Mouse (Mus musculus) G1E (cell line): ENCODE measurements around the gene Akap13.

Source experiments
- CTCF ChIP-seq: IDR thresholded peaks from 2 replicates; pipeline ENCODE4 v1.5.1; 2012; ENCODE audit warnings: low read depth, low read length, inconsistent platforms, mixed read lengths
- GATA1 ChIP-seq: IDR thresholded peaks from 2 replicates; pipeline ENCODE4 v1.6.1; 2012; ENCODE audit warnings: borderline replicate concordance, low read length, inconsistent platforms, mixed read lengths

DNA sequence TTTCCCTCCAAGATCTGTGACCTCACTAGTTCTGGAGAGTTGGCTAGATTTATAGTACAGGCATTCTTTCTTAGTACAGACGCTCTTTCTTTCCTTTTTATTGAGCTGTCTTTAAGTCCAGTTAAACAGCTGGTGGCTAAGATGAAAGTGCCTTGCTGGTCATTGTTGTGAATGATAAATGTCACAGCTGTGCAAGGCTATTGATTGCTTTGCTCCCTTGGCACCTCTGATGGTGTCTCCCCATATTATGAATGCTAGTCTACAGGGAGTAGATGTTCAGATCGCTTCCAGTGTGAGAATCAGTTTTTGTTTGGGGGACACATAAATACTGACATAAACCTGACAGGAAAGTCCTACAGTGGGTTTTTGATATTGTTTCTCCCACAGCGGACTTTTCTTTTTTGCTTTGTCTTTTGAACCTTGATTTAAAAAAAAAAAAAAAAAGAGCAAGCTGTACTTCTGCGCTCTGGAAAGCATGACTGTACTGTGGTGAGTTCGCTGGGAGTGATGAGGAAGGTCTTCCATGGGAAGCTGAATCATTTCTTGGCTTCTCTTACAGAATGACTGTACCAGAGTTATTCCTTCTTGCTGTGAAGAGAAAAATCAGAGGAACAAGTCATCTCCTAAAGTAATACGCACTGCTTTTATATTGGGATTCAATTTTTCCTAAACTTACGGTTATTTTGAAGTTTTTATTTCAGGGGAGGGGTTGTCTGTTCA is 178.6 kb downstream of the Akap13 start:
- TF ChIP-seq CTCF, result no peak
- TF ChIP-seq GATA1, result no peak
